Mouse (Mus musculus) right cerebral cortex, postnatal 25 days (tissue): Measurements from ENCODE around the gene Rnf115.
"Not testable (repeated sequence)": the region's sequence is repeated elsewhere in the genome, so short reads cannot be mapped to it uniquely, and the experiment has no call there.

Experiments used
- DNase-seq: peaks from one replicate; pipeline ENCODE4 v3.0.0; 2022

Gene Rnf115

GRCm38 (mm10) chr3:96708684-96709064, 18.8 kb upstream of the Rnf115 start:
- no peak for DNase-seq

GRCm38 (mm10) chr3:96714286-96714685, 13.2 kb upstream of the Rnf115 start:
- no peak for DNase-seq

- DNase-seq: no peak
Observed at GRCm38 (mm10) chr3:96715854-96716253, 11.6 kb upstream of the Rnf115 start.

GRCm38 (mm10) chr3:96719173-96719572, 8.3 kb upstream of the Rnf115 start:
- DNase-seq: no peak

GRCm38 (mm10) chr3:96727828-96728633, 567 bp downstream of the Rnf115 start:
- no peak for DNase-seq

GRCm38 (mm10) chr3:96728634-96729402, 1.4 kb downstream of the Rnf115 start:
- no peak for DNase-seq

- no peak for DNase-seq
Observed at GRCm38 (mm10) chr3:96729403-96729784, 1.9 kb downstream of the Rnf115 start.

- DNase-seq: no peak
Observed at GRCm38 (mm10) chr3:96730785-96731184, 3.3 kb downstream of the Rnf115 start.

- no peak for DNase-seq
Observed at GRCm38 (mm10) chr3:96733984-96734383, 6.5 kb downstream of the Rnf115 start.

- DNase-seq: no peak
Observed at GRCm38 (mm10) chr3:96735200-96735599, 7.7 kb downstream of the Rnf115 start.

- no peak for DNase-seq
Observed at GRCm38 (mm10) chr3:96737013-96737740, 9.7 kb downstream of the Rnf115 start.

- DNase-seq: no peak
Observed at GRCm38 (mm10) chr3:96737995-96738394, 10.5 kb downstream of the Rnf115 start.

- not testable (repeated sequence) for DNase-seq
Observed at GRCm38 (mm10) chr3:96740279-96740678, 12.8 kb downstream of the Rnf115 start.

- DNase-seq: no peak
Observed at GRCm38 (mm10) chr3:96744348-96744747, 16.9 kb downstream of the Rnf115 start.

GRCm38 (mm10) chr3:96746829-96747228, 19.4 kb downstream of the Rnf115 start:
- no peak for DNase-seq

GRCm38 (mm10) chr3:96755935-96756334, 28.5 kb downstream of the Rnf115 start:
- no peak for DNase-seq

- no peak for DNase-seq
Observed at GRCm38 (mm10) chr3:96757691-96758090, 30.2 kb downstream of the Rnf115 start.

- DNase-seq: peak; percentile 19
Observed at GRCm38 (mm10) chr3:96759695-96760094, 32.2 kb downstream of the Rnf115 start.

GRCm38 (mm10) chr3:96764528-96764927, 37.1 kb downstream of the Rnf115 start:
- DNase-seq: no peak

GRCm38 (mm10) chr3:96769971-96770370, 42.5 kb downstream of the Rnf115 start:
- DNase-seq: no peak

GRCm38 (mm10) chr3:96772949-96773348, 45.5 kb downstream of the Rnf115 start:
- no peak for DNase-seq

- DNase-seq: no peak
Observed at GRCm38 (mm10) chr3:96777120-96777519, 49.7 kb downstream of the Rnf115 start.

- DNase-seq: no peak
Observed at GRCm38 (mm10) chr3:96782236-96782635, 54.8 kb downstream of the Rnf115 start.

GRCm38 (mm10) chr3:96787784-96788183, 60.3 kb downstream of the Rnf115 start:
- no peak for DNase-seq
